Mouse (Mus musculus): ENCODE data around the gene Enpep. TPM values are rescaled to one million over a fixed set of nuclear protein-coding genes. Genes with fewer than 3 reads are reported as not detected.

The Enpep gene
- polyA plus RNA-seq, 1 experiment, result 0.14 TPM

DNA sequence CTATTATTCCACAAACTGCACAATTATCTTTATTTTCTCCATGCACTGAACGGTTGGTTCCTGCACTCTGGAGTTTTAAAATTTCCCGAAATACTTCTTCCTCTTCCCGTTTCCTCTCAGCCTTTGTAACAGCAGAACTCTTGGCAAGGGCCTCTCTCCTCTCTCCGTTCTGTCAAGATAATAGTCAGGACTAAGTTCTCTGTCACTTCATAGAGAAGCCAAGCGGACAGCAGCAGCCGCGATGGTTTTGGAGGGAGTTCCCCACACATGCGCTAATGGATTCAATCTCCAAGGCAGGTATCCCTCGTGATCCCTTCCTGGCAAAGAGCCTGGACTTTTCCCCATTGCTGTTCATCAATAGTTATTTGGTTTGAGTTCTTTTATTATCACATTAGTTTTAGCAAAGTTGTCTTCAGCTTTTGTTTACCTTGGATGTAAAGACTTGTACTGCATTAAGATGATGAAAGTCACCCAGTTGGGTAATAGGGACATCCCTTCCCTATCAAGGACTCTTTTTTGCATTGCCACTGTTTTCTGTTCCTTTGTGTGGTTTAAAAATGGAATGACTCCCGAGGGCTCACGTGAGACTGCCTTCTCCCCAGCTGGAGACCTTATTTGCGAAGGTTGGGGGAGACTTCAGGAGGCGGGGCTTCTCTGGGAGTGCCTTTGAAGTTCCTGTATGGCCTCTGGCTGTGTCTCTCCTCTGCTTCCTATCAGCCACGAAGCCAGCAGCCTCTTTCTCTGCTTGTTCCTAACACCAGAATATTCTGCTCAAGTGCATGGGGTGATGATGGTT is 6.0 kb upstream of the Enpep start:
- Histone ChIP-seq H3K4me1 (ENCODE audit: control insufficient read depth, insufficient read depth, low read length) (no peaks in the 10 kb centered on the region), H3K27ac (ENCODE audit: control insufficient read depth, insufficient read depth, low read depth, low read length) (0 out of 2 replicates have a peak overlapping the region, but pooled peaks have one; percentile 4), H3K4me3 (ENCODE audit: control insufficient read depth, low read depth, low read length) (no peak overlapping the region), H3K36me3 (ENCODE audit: control insufficient read depth, insufficient read depth, low read length) (no peaks in the 10 kb centered on the region), H3K27me3 (ENCODE audit: control insufficient read depth, insufficient read depth, low read length) (no peaks in the 10 kb centered on the region)
- TF ChIP-seq CTCF (IDR thresholded peaks at IDR 0.05; ENCODE audit: control insufficient read depth, insufficient read depth, insufficient replicate concordance, low read depth, low read length) (no peak), POLR2A (IDR thresholded peaks at IDR 0.05; ENCODE audit: control insufficient read depth, low read depth, low read length) (no peak)

DNA sequence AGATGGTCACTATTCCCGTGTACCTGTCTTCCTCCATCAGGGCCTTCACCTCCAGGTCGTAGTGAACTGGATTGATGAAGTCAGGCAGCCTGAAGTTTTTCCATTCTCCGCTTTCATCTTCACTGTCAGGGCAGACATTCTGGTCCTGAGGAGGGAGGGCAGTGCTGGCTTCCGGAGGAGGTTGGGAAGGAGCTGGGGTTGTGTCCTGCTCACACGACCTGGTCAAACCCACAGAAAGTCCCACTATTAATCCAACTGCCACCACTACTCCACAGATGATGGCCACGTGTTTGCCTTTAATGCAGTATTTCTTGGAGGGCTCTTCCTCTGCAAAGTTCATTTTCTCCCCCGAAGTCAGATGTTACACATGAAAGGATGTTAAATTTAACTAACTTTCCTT is 378 bp downstream of the Enpep start:
- Histone ChIP-seq H3K36me3 (ENCODE audit: control insufficient read depth, insufficient read depth, low read length) (no peaks in the 10 kb centered on the region), H3K4me1 (ENCODE audit: control insufficient read depth, insufficient read depth, low read length) (peaks cover 3% of the 10 kb centered on the region; the same call in 1 of the 2 replicates), H3K27me3 (ENCODE audit: control insufficient read depth, insufficient read depth, low read length) (no peaks in the 10 kb centered on the region), H3K27ac (ENCODE audit: control insufficient read depth, insufficient read depth, low read depth, low read length) (no peak overlapping the region), H3K4me3 (ENCODE audit: control insufficient read depth, low read depth, low read length) (no peak overlapping the region)
- TF ChIP-seq CTCF (IDR thresholded peaks at IDR 0.05; ENCODE audit: control insufficient read depth, insufficient read depth, insufficient replicate concordance, low read depth, low read length), result no peak
- no peak for TF ChIP-seq POLR2A (IDR thresholded peaks at IDR 0.05; ENCODE audit: control insufficient read depth, low read depth, low read length)

- TF ChIP-seq CTCF (IDR thresholded peaks at IDR 0.05; ENCODE audit: control insufficient read depth, insufficient read depth, insufficient replicate concordance, low read depth, low read length), result no peak
- no peak for TF ChIP-seq POLR2A (IDR thresholded peaks at IDR 0.05; ENCODE audit: control insufficient read depth, low read depth, low read length)
- H3K4me1 ChIP-seq (ENCODE audit: control insufficient read depth, insufficient read depth, low read length), result peaks cover 3% of the 10 kb centered on the region; the same call in 1 of the 2 replicates
- no peak overlapping the region for H3K4me3 ChIP-seq (ENCODE audit: control insufficient read depth, low read depth, low read length)
- no peak overlapping the region for H3K27ac ChIP-seq (ENCODE audit: control insufficient read depth, insufficient read depth, low read depth, low read length)
- H3K27me3 ChIP-seq (ENCODE audit: control insufficient read depth, insufficient read depth, low read length), result no peaks in the 10 kb centered on the region
- H3K36me3 ChIP-seq (ENCODE audit: control insufficient read depth, insufficient read depth, low read length), result no peaks in the 10 kb centered on the region
These were observed 1.1 kb downstream of the Enpep start for GRCm38 (mm10) chr3:129331427-129331826.

DNA sequence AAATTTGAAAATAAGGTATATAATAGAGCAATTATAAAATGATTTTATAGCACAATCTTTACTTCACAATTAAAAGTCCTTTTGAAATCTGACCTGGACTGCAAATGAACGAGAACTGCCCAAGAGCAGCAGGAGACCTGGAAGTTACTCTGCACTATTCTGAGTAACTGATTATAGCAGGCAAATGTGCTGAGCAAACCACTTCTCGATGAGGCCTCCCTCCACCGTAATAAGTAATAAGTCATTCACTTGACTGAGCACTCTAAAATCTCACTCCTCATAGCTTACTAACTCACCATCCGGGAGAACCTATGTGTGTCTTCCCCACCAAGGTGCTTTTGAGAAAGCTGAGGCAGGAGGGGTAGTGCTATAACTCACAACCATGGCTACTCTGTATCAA is 4.5 kb downstream of the Enpep start:
- Histone ChIP-seq H3K4me1 (ENCODE audit: control insufficient read depth, insufficient read depth, low read length) (peaks cover 3% of the 10 kb centered on the region; the same call in 1 of the 2 replicates), H3K27ac (ENCODE audit: control insufficient read depth, insufficient read depth, low read depth, low read length) (no peak overlapping the region), H3K36me3 (ENCODE audit: control insufficient read depth, insufficient read depth, low read length) (no peaks in the 10 kb centered on the region), H3K4me3 (ENCODE audit: control insufficient read depth, low read depth, low read length) (no peak overlapping the region), H3K27me3 (ENCODE audit: control insufficient read depth, insufficient read depth, low read length) (no peaks in the 10 kb centered on the region)
- TF ChIP-seq POLR2A (IDR thresholded peaks at IDR 0.05; ENCODE audit: control insufficient read depth, low read depth, low read length) (no peak), CTCF (IDR thresholded peaks at IDR 0.05; ENCODE audit: control insufficient read depth, insufficient read depth, insufficient replicate concordance, low read depth, low read length) (no peak)

GRCm38 (mm10) chr3:129321585-129321984 is 10.9 kb downstream of the Enpep start:
- no peaks in the 10 kb centered on the region for H3K36me3 ChIP-seq (ENCODE audit: control insufficient read depth, insufficient read depth, low read length)
- no peaks in the 10 kb centered on the region for H3K27me3 ChIP-seq (ENCODE audit: control insufficient read depth, insufficient read depth, low read length)
- no peak for TF ChIP-seq CTCF (IDR thresholded peaks at IDR 0.05; ENCODE audit: control insufficient read depth, insufficient read depth, insufficient replicate concordance, low read depth, low read length)
- TF ChIP-seq POLR2A (IDR thresholded peaks at IDR 0.05; ENCODE audit: control insufficient read depth, low read depth, low read length), result no peak
- no peak overlapping the region for H3K27ac ChIP-seq (ENCODE audit: control insufficient read depth, insufficient read depth, low read depth, low read length)
- no peak overlapping the region for H3K4me3 ChIP-seq (ENCODE audit: control insufficient read depth, low read depth, low read length)
- H3K4me1 ChIP-seq (ENCODE audit: control insufficient read depth, insufficient read depth, low read length), result no peaks in the 10 kb centered on the region

- no peak for TF ChIP-seq CTCF (IDR thresholded peaks at IDR 0.05; ENCODE audit: control insufficient read depth, insufficient read depth, insufficient replicate concordance, low read depth, low read length)
- no peak for TF ChIP-seq POLR2A (IDR thresholded peaks at IDR 0.05; ENCODE audit: control insufficient read depth, low read depth, low read length)
- Histone ChIP-seq H3K4me1 (ENCODE audit: control insufficient read depth, insufficient read depth, low read length) (no peaks in the 10 kb centered on the region), H3K4me3 (ENCODE audit: control insufficient read depth, low read depth, low read length) (no peak overlapping the region), H3K27me3 (ENCODE audit: control insufficient read depth, insufficient read depth, low read length) (no peaks in the 10 kb centered on the region), H3K36me3 (ENCODE audit: control insufficient read depth, insufficient read depth, low read length) (no peaks in the 10 kb centered on the region), H3K27ac (ENCODE audit: control insufficient read depth, insufficient read depth, low read depth, low read length) (no peak overlapping the region)
These were observed 15.3 kb downstream of the Enpep start for GRCm38 (mm10) chr3:129317032-129317729.

DNA sequence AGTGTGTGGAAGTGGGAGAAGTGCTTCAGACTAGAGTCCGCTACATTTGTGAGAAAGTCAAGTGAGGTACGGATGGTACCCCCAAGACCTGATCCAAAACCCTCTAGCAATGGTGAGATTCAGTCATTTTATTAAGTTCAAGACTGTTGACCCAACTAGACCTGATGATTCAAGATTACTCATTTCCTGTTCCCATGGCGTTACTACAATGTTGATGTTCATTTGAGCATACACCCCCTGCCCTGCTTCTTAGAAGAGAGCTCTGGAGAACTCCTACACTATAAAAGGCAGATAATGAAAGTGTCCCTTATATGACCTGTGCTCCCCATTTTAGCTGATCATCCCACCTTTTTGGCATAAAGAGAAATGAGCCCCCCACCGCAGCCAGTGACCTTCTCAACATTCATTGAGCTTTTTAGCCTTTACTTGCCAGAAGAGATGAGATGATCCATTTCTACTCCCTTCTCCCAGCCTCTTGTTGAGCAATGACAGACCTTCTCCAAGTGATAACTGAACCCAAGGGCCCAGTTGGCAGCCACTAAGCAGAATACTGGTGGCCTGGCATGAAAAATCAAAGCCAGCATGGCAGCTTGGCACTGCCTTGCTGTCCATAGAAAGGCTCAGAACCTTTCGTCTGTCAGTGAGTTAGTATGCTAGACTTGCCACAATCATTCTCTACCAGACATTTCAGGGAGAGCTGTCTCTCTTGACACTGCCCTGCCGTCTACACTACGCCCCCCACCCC is 18.7 kb downstream of the Enpep start:
- no peak for TF ChIP-seq POLR2A (IDR thresholded peaks at IDR 0.05; ENCODE audit: control insufficient read depth, low read depth, low read length)
- no peak for TF ChIP-seq CTCF (IDR thresholded peaks at IDR 0.05; ENCODE audit: control insufficient read depth, insufficient read depth, insufficient replicate concordance, low read depth, low read length)
- H3K36me3 ChIP-seq (ENCODE audit: control insufficient read depth, insufficient read depth, low read length), result no peaks in the 10 kb centered on the region
- no peak overlapping the region for H3K27ac ChIP-seq (ENCODE audit: control insufficient read depth, insufficient read depth, low read depth, low read length)
- H3K27me3 ChIP-seq (ENCODE audit: control insufficient read depth, insufficient read depth, low read length), result no peaks in the 10 kb centered on the region
- no peak overlapping the region for H3K4me3 ChIP-seq (ENCODE audit: control insufficient read depth, low read depth, low read length)
- H3K4me1 ChIP-seq (ENCODE audit: control insufficient read depth, insufficient read depth, low read length), result no peaks in the 10 kb centered on the region
